Mouse (Mus musculus): ENCODE results near the gene Gm11549. TPM values are rescaled to one million over a fixed set of nuclear protein-coding genes. Genes with fewer than 3 reads are reported as not detected.

Gene Gm11549
- total and polyA plus RNA-seq, 3 experiments = not detected

- DNase-seq (ENCODE audit: extremely low read depth) = no peak
- TF ChIP-seq NELFE (IDR thresholded peaks at IDR 0.05; ENCODE audit: low read depth, low read length) (no peak), SIN3A (IDR thresholded peaks at IDR 0.05; ENCODE audit: low read length) (peak; percentile 31), CHD1 (IDR thresholded peaks at IDR 0.05; ENCODE audit: low read depth, low read length) (peak; percentile 86; the same call in 1 of the 2 replicates)
Observed at GRCm38 (mm10) chr3:36474938-36475483, 46.6 kb downstream of the Gm11549 start.

GRCm38 (mm10) chr3:36474421-36474820, 47.2 kb downstream of the Gm11549 start:
- Histone ChIP-seq H3K9ac (ENCODE audit: insufficient read depth, low read depth) (peak overlapping the region; percentile 44; the same call in 1 of the 2 replicates), H3K4me1 (ENCODE audit: control insufficient read depth in 1 of 2, insufficient read depth in 2 of 2) (peaks cover 5 to 19% of the 10 kb centered on the region in 2 experiments; a peak in 3 of 4 replicates), H3K36me3 (replicated peaks in 1 of 2; ENCODE audit: control insufficient read depth in 1 of 2, insufficient read depth in 1 of 2, low read length in 1 of 2) (peaks cover 0 to 2% of the 10 kb centered on the region in 2 experiments), H3K4me2 (ENCODE audit: insufficient read depth, low read depth, poor library complexity, severe bottlenecking) (peak overlapping the region; percentile 9; the same call in 1 of the 2 replicates), H3K9me3 (replicated peaks; ENCODE audit: low read length) (no peaks in the 10 kb centered on the region), H3K4me3 (replicated peaks in 1 of 3; ENCODE audit: low read depth in 2 of 3, low read length in 2 of 3, poor library complexity in 1 of 3) (peak overlapping the region in 1 of 3 experiments; percentile 93), H3K27me3 (replicated peaks) (no peaks in the 10 kb centered on the region), H3K79me2 (replicated peaks; ENCODE audit: control insufficient read depth, extremely low read depth, insufficient read depth, poor library complexity, severe bottlenecking) (no peaks in the 10 kb centered on the region), H3K27ac (ENCODE audit: insufficient read depth, low read depth) (no peak overlapping the region)
- in situ Hi-C loops (cut with MboI; ENCODE audit: low pct_ligation_motif_present, low pct_unique_long_range_greater_than_20kb, low sequenced_read_pairs) = no loop called here
- dilution Hi-C loops (cut with MboI; ENCODE audit: extremely low pct_ligation_motif_present, extremely low pct_unique_long_range_greater_than_20kb, low sequenced_read_pairs) = no loop called here
- TF ChIP-seq MXI1 (IDR thresholded peaks at IDR 0.05; ENCODE audit: low read depth, low read length) = no peak
- TF ChIP-seq JUND (conservative IDR thresholded peaks at IDR 0.05; ENCODE audit: low read depth, low read length) = no peak
- TF ChIP-seq ZMIZ1 (IDR thresholded peaks at IDR 0.05; ENCODE audit: low read depth, low read length) = no peak
- TF ChIP-seq RAD21 (IDR thresholded peaks at IDR 0.05; ENCODE audit: low read depth, low read length) = no peak
- TF ChIP-seq MYC (IDR thresholded peaks at IDR 0.05; ENCODE audit: low read depth, low read length) = no peak
- no peak for TF ChIP-seq BHLHE40 (IDR thresholded peaks at IDR 0.05; ENCODE audit: low read depth, low read length)
- no peak for TF ChIP-seq SIN3A (IDR thresholded peaks at IDR 0.05; ENCODE audit: low read length)
- no peak for TF ChIP-seq CHD2 (IDR thresholded peaks at IDR 0.05; ENCODE audit: low read length)
- DNase-seq (ENCODE audit: extremely low read depth) = no peak

More at GRCm38 (mm10) chr3:36474938-36475483, 46.6 kb downstream of the Gm11549 start:
- peaks cover 0 to 2% of the 10 kb centered on the region in 2 experiments for H3K36me3 ChIP-seq (replicated peaks in 1 of 2; ENCODE audit: control insufficient read depth in 1 of 2, insufficient read depth in 1 of 2, low read length in 1 of 2)
- dilution Hi-C loops (cut with MboI; ENCODE audit: extremely low pct_ligation_motif_present, extremely low pct_unique_long_range_greater_than_20kb, low sequenced_read_pairs) = no loop called here
- peak overlapping the region; percentile 60 to 93 (median 72) for H3K4me3 ChIP-seq (replicated peaks in 1 of 3; ENCODE audit: low read depth in 2 of 3, low read length in 2 of 3, poor library complexity in 1 of 3)
- no peaks in the 10 kb centered on the region for H3K79me2 ChIP-seq (replicated peaks; ENCODE audit: control insufficient read depth, extremely low read depth, insufficient read depth, poor library complexity, severe bottlenecking)
- no peaks in the 10 kb centered on the region for H3K27me3 ChIP-seq (replicated peaks)
- H3K4me1 ChIP-seq (ENCODE audit: control insufficient read depth in 1 of 2, insufficient read depth in 2 of 2) = peaks cover 5 to 19% of the 10 kb centered on the region in 2 experiments; a peak in 3 of 4 replicates
- in situ Hi-C loops (cut with MboI; ENCODE audit: low pct_ligation_motif_present, low pct_unique_long_range_greater_than_20kb, low sequenced_read_pairs) = no loop called here
- no peak overlapping the region for H3K27ac ChIP-seq (ENCODE audit: insufficient read depth, low read depth)
- peak overlapping the region; percentile 9 for H3K4me2 ChIP-seq (ENCODE audit: insufficient read depth, low read depth, poor library complexity, severe bottlenecking)
- no peaks in the 10 kb centered on the region for H3K9me3 ChIP-seq (replicated peaks; ENCODE audit: low read length)
- peak overlapping the region; percentile 44 for H3K9ac ChIP-seq (ENCODE audit: insufficient read depth, low read depth)

- Histone ChIP-seq H3K27ac (ENCODE audit: insufficient read depth, low read depth) (no peak overlapping the region), H3K4me1 (ENCODE audit: control insufficient read depth in 1 of 2, insufficient read depth in 2 of 2) (peaks cover 2 to 12% of the 10 kb centered on the region in 2 experiments; a peak in 3 of 4 replicates), H3K36me3 (replicated peaks in 1 of 2; ENCODE audit: control insufficient read depth in 1 of 2, insufficient read depth in 1 of 2, low read length in 1 of 2) (peaks cover 0 to 2% of the 10 kb centered on the region in 2 experiments), H3K4me2 (ENCODE audit: insufficient read depth, low read depth, poor library complexity, severe bottlenecking) (no peak overlapping the region), H3K79me2 (replicated peaks; ENCODE audit: control insufficient read depth, extremely low read depth, insufficient read depth, poor library complexity, severe bottlenecking) (no peaks in the 10 kb centered on the region), H3K4me3 (replicated peaks in 1 of 3; ENCODE audit: low read depth in 2 of 3, low read length in 2 of 3, poor library complexity in 1 of 3) (no peak overlapping the region), H3K27me3 (replicated peaks) (no peaks in the 10 kb centered on the region), H3K9me3 (replicated peaks; ENCODE audit: low read length) (no peaks in the 10 kb centered on the region), H3K9ac (ENCODE audit: insufficient read depth, low read depth) (no peak overlapping the region)
- DNase-seq (ENCODE audit: extremely low read depth) = no peak
- dilution Hi-C loops (cut with MboI; ENCODE audit: extremely low pct_ligation_motif_present, extremely low pct_unique_long_range_greater_than_20kb, low sequenced_read_pairs) = no loop called here
- no peak for TF ChIP-seq TCF12 (IDR thresholded peaks at IDR 0.05; ENCODE audit: low read depth, low read length)
- no peak for TF ChIP-seq CHD2 (IDR thresholded peaks at IDR 0.05; ENCODE audit: low read length)
- no peak for TF ChIP-seq ELF1 (IDR thresholded peaks at IDR 0.05; ENCODE audit: low read depth, low read length)
- no peak for TF ChIP-seq TBP (conservative IDR thresholded peaks at IDR 0.05; ENCODE audit: low read depth, low read length)
- TF ChIP-seq USF1 (IDR thresholded peaks at IDR 0.05; ENCODE audit: low read depth, low read length) = no peak
- TF ChIP-seq NRF1 (IDR thresholded peaks at IDR 0.05; ENCODE audit: low read depth, low read length) = no peak
- no peak for TF ChIP-seq MAFK (IDR thresholded peaks at IDR 0.05; ENCODE audit: insufficient replicate concordance, low read length)
- TF ChIP-seq JUN (IDR thresholded peaks at IDR 0.05; ENCODE audit: insufficient read depth, low read depth, low read length) = no peak
- TF ChIP-seq SIN3A (IDR thresholded peaks at IDR 0.05; ENCODE audit: low read length) = no peak
- TF ChIP-seq ZKSCAN1 (IDR thresholded peaks at IDR 0.05; ENCODE audit: borderline replicate concordance, low read depth, low read length) = no peak
- TF ChIP-seq MAZ (IDR thresholded peaks at IDR 0.05; ENCODE audit: low read depth, low read length) = no peak
- no peak for TF ChIP-seq USF2 (conservative IDR thresholded peaks at IDR 0.05; ENCODE audit: low read depth, low read length)
- in situ Hi-C loops (cut with MboI; ENCODE audit: low pct_ligation_motif_present, low pct_unique_long_range_greater_than_20kb, low sequenced_read_pairs) = no loop called here
Observed at GRCm38 (mm10) chr3:36473222-36473621, 48.4 kb downstream of the Gm11549 start.

All from CH12.LX (cell line).